Mouse (Mus musculus) liver, embryonic 14.5 days (tissue): ENCODE results near the gene Cenpu.

Experiments used
- CTCF ChIP-seq: IDR thresholded peaks from 2 replicates; pipeline ENCODE4 v1.5.1; 2016; ENCODE audit warnings: antibody characterized with exemption, low read depth, control low read depth
- EP300 ChIP-seq: IDR thresholded peaks from 2 replicates; pipeline ENCODE4 v1.6.1; 2016; ENCODE audit warnings: antibody characterized with exemption, low read depth

GRCm38 (mm10) chr8:46613377-46613776 lies 61.5 kb downstream of the Cenpu start:
- TF ChIP-seq CTCF, result no peak
- TF ChIP-seq EP300, result no peak
